Mouse (Mus musculus) midbrain, embryonic 15.5 days (tissue): ENCODE results near the gene Dtx2. TPM values are rescaled to one million over a fixed set of nuclear protein-coding genes. Genes with fewer than 3 reads are reported as not detected.
"Not testable (repeated sequence)": the region's sequence is repeated elsewhere in the genome, so short reads cannot be mapped to it uniquely, and the experiment has no call there.

Source experiments
- ATAC-seq: fragments of 200-750 bp; cut with Nextera tagmentation; replicated peaks from 2 replicates; pipeline ENCODE4 v1.8.0; 2017; ENCODE audit warnings: moderate TSS enrichment
- H3K27ac ChIP-seq: fragments of 300-500 bp; sonication (generic); 2 replicates; pipeline ENCODE4 v1.5.1; 2015; ENCODE audit warnings: mild to moderate bottlenecking, inconsistent platforms
- H3K27me3 ChIP-seq: fragments of 300-500 bp; sonication (generic); replicated peaks from 2 replicates; pipeline ENCODE4 v1.6.1; 2015; ENCODE audit warnings: inconsistent platforms
- H3K36me3 ChIP-seq: fragments of 300-500 bp; sonication (generic); replicated peaks from 2 replicates; pipeline ENCODE4 v1.6.1; 2015; ENCODE audit warnings: inconsistent platforms
- H3K4me1 ChIP-seq: fragments of 300-500 bp; sonication (generic); 2 replicates; pipeline ENCODE4 v1.6.1; 2015; ENCODE audit warnings: inconsistent platforms
- H3K4me2 ChIP-seq: fragments of 300-500 bp; sonication (generic); 2 replicates; pipeline ENCODE4 v1.6.1; 2015; ENCODE audit warnings: inconsistent platforms, mild to moderate bottlenecking, moderate library complexity
- H3K4me3 ChIP-seq: fragments of 300-500 bp; sonication (generic); 2 replicates; pipeline ENCODE4 v1.5.1; 2015; ENCODE audit warnings: mild to moderate bottlenecking, inconsistent platforms
- H3K9ac ChIP-seq: fragments of 300-500 bp; sonication (generic); 2 replicates; pipeline ENCODE4 v1.6.1; 2015; ENCODE audit warnings: mild to moderate bottlenecking, inconsistent platforms
- H3K9me3 ChIP-seq: fragments of 300-500 bp; sonication (generic); 2 replicates; pipeline ENCODE4 v1.6.1; 2016; ENCODE audit warnings: inconsistent platforms
- WGBS: fragments of 180-500 bp; shearing (Covaris S2); methylation state at CpG from one replicate; pipeline ENCODE4 v1.1.7; 2015; ENCODE audit warnings: mixed read lengths; 5-methylcytosine and 5-hydroxymethylcytosine counted together
- polyA plus RNA-seq: library from polyadenylated mRNA; unstranded; fragments of >200 nt; fragmentation: Nextera tagmentation; extraction: Ambion mirVana; gene quantifications from 2 replicates; pipeline ENCODE4 v1.2.1, GENCODE M21; 2015

Gene Dtx2
- polyA plus RNA-seq, 1 experiment from 2014 or later = 26.8 TPM

DNA sequence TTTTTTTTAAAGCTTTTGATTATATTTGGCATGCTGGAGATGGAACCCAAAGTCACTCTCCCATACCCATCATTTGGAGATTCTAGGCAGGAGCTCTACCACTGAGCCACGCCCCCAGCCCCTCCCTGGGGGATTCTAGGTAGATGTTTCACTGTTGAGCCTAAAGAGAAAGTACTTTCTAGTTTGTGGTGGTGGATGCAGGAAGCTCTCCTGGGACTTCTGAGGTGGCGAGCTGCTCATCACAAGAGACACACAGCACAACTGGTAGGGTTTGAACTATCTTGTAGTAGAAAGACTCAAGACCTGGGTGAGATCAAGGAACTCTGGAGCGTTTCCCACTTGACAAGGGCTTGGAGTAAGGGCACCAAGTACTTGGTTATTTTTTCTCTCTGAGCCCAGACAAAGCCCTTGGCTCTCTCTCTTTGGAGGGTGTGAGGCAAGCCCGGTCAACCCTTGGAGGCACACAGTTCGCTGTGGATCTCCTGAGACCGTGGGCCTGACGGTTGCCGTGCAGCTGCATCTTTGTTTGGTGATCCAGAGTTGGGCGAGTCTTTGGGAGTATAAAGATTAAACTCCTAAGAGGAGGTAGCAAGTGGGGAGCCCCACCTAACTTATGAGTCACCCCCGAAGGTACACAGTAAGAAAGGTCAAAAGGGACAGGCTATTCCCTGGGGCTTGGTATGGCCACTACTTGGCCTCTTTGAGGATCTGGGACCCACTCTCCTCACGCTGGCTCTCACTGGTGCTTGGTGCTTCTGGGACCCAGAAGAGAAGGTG lies 59.9 kb downstream of the Dtx2 start, which contains the start of gene Upk3bl:
Upk3bl (plus strand) TSS at position 192 of the 777 bp plus-strand sequence.
- Histone ChIP-seq H3K27me3 (no peaks in the 10 kb centered on the region), H3K4me1 (peaks cover 8% of the 10 kb centered on the region; the same call in 1 of the 2 replicates), H3K4me3 (no peak within 1 kb of the TSS), H3K27ac (no peak within 1 kb of the TSS), H3K9me3 (no peaks in the 10 kb centered on the region), H3K9ac (no peak within 1 kb of the TSS), H3K36me3 (no peaks in the 10 kb centered on the region), H3K4me2 (no peak within 1 kb of the TSS)
- WGBS = 93% methylated on average over 11 of the region's 11 CpGs
- ATAC-seq = no peak

- peaks cover 8% of the 10 kb centered on the region; the same call in 1 of the 2 replicates for H3K4me1 ChIP-seq
- no peak for ATAC-seq
- no peaks in the 10 kb centered on the region for H3K27me3 ChIP-seq
- H3K9ac ChIP-seq = no peak overlapping the region
- H3K27ac ChIP-seq = no peak overlapping the region
- no peak overlapping the region for H3K4me2 ChIP-seq
- 42% methylated on average over 4 of the region's 4 CpGs for WGBS
- no peaks in the 10 kb centered on the region for H3K9me3 ChIP-seq
- H3K4me3 ChIP-seq = no peak overlapping the region
- H3K36me3 ChIP-seq = no peaks in the 10 kb centered on the region
Measured at GRCm38 (mm10) chr5:136056062-136056461, 61.5 kb downstream of the Dtx2 start.

DNA sequence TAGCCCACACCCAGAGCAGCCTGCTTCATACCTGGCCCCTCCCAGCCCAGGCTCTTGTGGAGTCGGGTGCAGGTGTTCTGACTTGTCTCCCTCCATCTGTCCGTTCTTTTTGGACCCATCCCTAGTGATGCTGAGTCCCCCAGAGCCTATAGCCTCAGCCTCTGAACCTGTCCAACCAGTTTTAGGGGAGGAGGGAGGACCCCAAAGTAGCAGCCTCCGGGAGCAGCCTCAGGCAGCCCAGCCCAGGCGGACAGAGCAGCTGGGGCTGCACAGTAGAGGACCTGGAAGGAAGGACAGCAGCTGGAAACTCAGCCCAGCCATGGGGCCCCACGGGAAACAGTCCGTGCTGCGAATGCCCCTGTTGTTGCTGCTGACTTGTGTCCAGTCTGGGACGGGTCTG lies 62.5 kb downstream of the Dtx2 start:
- no peaks in the 10 kb centered on the region for H3K36me3 ChIP-seq
- H3K4me2 ChIP-seq = no peak overlapping the region
- no peak overlapping the region for H3K4me3 ChIP-seq
- H3K27me3 ChIP-seq = no peaks in the 10 kb centered on the region
- no peak overlapping the region for H3K27ac ChIP-seq
- H3K4me1 ChIP-seq = no peaks in the 10 kb centered on the region
- H3K9ac ChIP-seq = no peak overlapping the region
- no peaks in the 10 kb centered on the region for H3K9me3 ChIP-seq
- WGBS = 29% methylated on average over 8 of the region's 8 CpGs
- ATAC-seq = no peak

DNA sequence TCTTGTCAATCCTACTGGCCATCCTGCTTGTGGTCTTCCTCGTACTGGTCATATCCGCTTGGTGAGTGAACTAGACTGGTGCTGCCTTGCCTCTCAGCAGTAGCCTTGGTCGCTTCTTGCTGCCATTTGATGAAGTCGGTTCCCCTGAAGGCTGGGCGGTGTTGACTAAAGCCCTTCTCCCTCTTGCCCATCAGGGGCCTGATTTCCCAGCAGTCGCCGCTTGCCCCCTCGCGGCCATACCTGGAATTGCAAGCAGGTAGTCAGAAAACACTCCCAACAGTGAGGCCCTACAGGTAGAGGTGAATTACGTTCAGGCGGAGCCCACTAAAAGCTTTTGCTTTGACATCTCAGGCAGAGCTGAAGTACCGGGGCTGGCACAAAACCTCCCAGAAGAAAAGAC lies 67.0 kb downstream of the Dtx2 start:
- no peaks in the 10 kb centered on the region for H3K9me3 ChIP-seq
- no peak for ATAC-seq
- WGBS = 9% methylated on average over 12 of the region's 12 CpGs

GRCm38 (mm10) chr5:136063920-136064319 lies 69.3 kb downstream of the Dtx2 start:
- H3K4me2 ChIP-seq = no peak overlapping the region
- H3K27ac ChIP-seq = no peak overlapping the region
- WGBS = 91% methylated on average over 10 of the region's 10 CpGs
- no peaks in the 10 kb centered on the region for H3K9me3 ChIP-seq
- H3K9ac ChIP-seq = no peak overlapping the region
- H3K27me3 ChIP-seq = no peaks in the 10 kb centered on the region
- no peak for ATAC-seq
- no peak overlapping the region for H3K4me3 ChIP-seq
- no peaks in the 10 kb centered on the region for H3K36me3 ChIP-seq
- H3K4me1 ChIP-seq = no peaks in the 10 kb centered on the region

More for the DNA sequence above, 67.0 kb downstream of the Dtx2 start:
- Histone ChIP-seq H3K4me3 (no peak overlapping the region), H3K4me1 (no peaks in the 10 kb centered on the region), H3K9ac (no peak overlapping the region), H3K27me3 (no peaks in the 10 kb centered on the region), H3K4me2 (no peak overlapping the region), H3K27ac (no peak overlapping the region), H3K36me3 (no peaks in the 10 kb centered on the region)

GRCm38 (mm10) chr5:136066404-136067148 lies 72.0 kb downstream of the Dtx2 start:
- H3K4me3 ChIP-seq, H3K9ac ChIP-seq, H3K9me3 ChIP-seq, H3K27me3 ChIP-seq, ATAC-seq, H3K27ac ChIP-seq, H3K36me3 ChIP-seq, H3K4me2 ChIP-seq, H3K4me1 ChIP-seq: not testable (repeated sequence)
- 78% methylated on average over 11 of the region's 11 CpGs for WGBS

- H3K9me3 ChIP-seq = no peaks in the 10 kb centered on the region
- no peak overlapping the region for H3K9ac ChIP-seq
- H3K27ac ChIP-seq = no peak overlapping the region
- no peaks in the 10 kb centered on the region for H3K36me3 ChIP-seq
- no peak for ATAC-seq
- no peak overlapping the region for H3K4me2 ChIP-seq
- WGBS = 58% methylated on average over 2 of the region's 2 CpGs
- H3K4me1 ChIP-seq = no peaks in the 10 kb centered on the region
- H3K27me3 ChIP-seq = no peaks in the 10 kb centered on the region; the same call in 1 of the 2 replicates
- H3K4me3 ChIP-seq = no peak overlapping the region
Measured at GRCm38 (mm10) chr5:136069411-136069810, 74.8 kb downstream of the Dtx2 start.

GRCm38 (mm10) chr5:136073051-136073450 lies 78.5 kb downstream of the Dtx2 start:
- Histone ChIP-seq H3K27me3 (no peaks in the 10 kb centered on the region; the same call in 1 of the 2 replicates), H3K9me3 (no peaks in the 10 kb centered on the region), H3K36me3 (no peaks in the 10 kb centered on the region), H3K27ac (no peak overlapping the region), H3K4me3 (no peak overlapping the region), H3K4me2 (no peak overlapping the region), H3K9ac (no peak overlapping the region), H3K4me1 (no peaks in the 10 kb centered on the region)
- no peak for ATAC-seq
- whole genome bisulfite sequencing = 56% methylated on average over 6 of the region's 6 CpGs

DNA sequence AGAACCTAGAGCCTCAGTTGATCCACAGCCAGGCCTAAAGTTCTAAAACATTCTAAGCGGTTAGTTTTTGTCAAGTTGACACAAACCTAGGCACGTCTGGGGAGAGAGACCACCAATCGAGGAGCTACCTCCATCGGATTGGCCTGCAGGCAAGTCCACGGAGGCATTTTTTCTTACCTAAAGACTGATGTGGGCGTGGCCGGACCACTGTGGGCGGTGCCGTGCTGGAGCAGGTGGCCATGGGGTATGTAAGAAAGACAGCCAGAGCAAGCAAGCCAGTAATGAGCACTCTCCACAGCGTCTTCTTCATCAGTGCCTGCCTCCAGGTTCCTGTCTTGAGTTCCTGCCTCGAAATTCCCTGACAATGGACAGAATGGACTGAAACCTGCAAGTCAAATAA lies 78.9 kb downstream of the Dtx2 start:
- 67% methylated on average over 11 of the region's 11 CpGs for WGBS
- H3K4me1 ChIP-seq = no peaks in the 10 kb centered on the region
- no peaks in the 10 kb centered on the region; the same call in 1 of the 2 replicates for H3K27me3 ChIP-seq

DNA sequence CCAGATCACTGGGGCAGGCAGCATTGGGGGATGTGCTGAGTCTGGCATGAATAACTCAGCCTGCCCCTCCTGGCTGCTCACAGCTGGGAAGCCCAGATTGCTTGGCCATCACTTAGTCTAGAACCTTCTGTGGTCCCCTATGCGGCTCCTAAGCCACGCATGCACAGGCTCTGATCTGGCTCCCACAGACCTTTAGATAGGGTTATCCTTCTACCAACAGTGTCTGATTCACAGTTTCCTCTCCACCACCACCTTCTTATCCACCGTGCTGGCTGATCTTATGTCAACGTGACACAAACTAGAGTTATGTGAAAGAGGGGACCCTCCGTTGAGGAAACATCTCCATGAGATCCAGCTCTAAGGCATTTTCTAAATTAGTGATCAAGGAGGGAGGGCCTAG lies 80.5 kb downstream of the Dtx2 start:
- Histone ChIP-seq H3K36me3 (no peaks in the 10 kb centered on the region), H3K4me3 (no peak overlapping the region), H3K27ac (no peak overlapping the region), H3K4me2 (no peak overlapping the region), H3K27me3 (no peaks in the 10 kb centered on the region), H3K9ac (no peak overlapping the region), H3K4me1 (no peaks in the 10 kb centered on the region), H3K9me3 (no peaks in the 10 kb centered on the region)
- ATAC-seq = no peak
- 89% methylated on average over 5 of the region's 5 CpGs for WGBS

More for the DNA sequence above, 78.9 kb downstream of the Dtx2 start:
- Histone ChIP-seq H3K4me3 (no peak overlapping the region), H3K27ac (no peak overlapping the region), H3K9ac (no peak overlapping the region), H3K36me3 (no peaks in the 10 kb centered on the region), H3K9me3 (no peaks in the 10 kb centered on the region), H3K4me2 (no peak overlapping the region)
- ATAC-seq = no peak

GRCm38 (mm10) chr5:136076284-136076683 lies 81.7 kb downstream of the Dtx2 start:
- 54% methylated on average over 7 of the region's 7 CpGs for WGBS
- H3K9ac ChIP-seq = no peak overlapping the region

DNA sequence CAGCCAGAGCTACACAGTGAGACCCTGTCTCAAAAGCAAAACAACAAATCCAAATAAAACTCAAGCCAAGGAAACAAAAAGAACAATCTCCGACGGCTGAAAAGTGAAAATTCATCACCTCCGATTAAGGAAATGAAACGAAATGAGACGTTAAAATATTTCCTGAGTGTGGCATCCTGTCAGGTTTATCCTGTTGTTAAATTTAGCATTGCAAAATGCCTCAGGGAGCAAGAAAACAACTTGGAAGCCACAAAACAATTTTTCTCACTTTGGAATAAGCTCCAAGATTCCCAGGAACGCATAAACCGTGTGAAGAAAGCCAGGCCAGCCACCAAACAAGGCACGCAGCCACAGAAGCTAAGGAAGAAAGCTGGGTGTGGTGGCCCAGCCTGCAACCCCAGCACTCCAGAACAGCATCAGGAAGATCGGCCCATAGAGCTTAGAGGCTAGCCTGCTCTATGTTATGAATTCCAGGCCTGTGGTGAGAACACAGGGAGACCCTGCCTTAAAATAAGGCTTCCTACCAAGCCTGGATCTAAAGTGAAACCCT lies 82.5 kb downstream of the Dtx2 start:
- H3K9ac ChIP-seq = no peak overlapping the region
- no peak for ATAC-seq
- no peaks in the 10 kb centered on the region for H3K27me3 ChIP-seq
- H3K4me1 ChIP-seq = no peaks in the 10 kb centered on the region
- no peak overlapping the region for H3K27ac ChIP-seq
- WGBS = 91% methylated on average over 9 of the region's 9 CpGs
- no peak overlapping the region for H3K4me2 ChIP-seq
- no peaks in the 10 kb centered on the region for H3K9me3 ChIP-seq
- no peaks in the 10 kb centered on the region for H3K36me3 ChIP-seq
- no peak overlapping the region for H3K4me3 ChIP-seq

More at GRCm38 (mm10) chr5:136076284-136076683, 81.7 kb downstream of the Dtx2 start:
- ATAC-seq = no peak
- Histone ChIP-seq H3K4me1 (no peaks in the 10 kb centered on the region), H3K9me3 (no peaks in the 10 kb centered on the region), H3K36me3 (no peaks in the 10 kb centered on the region), H3K4me2 (no peak overlapping the region), H3K27me3 (no peaks in the 10 kb centered on the region), H3K27ac (no peak overlapping the region), H3K4me3 (no peak overlapping the region)
